Mouse (Mus musculus) retina, postnatal 7 days (tissue): ENCODE data around the gene Zfp524.
"Not testable (repeated sequence)": the region's sequence is repeated elsewhere in the genome, so short reads cannot be mapped to it uniquely, and the experiment has no call there.

ENCODE experiments used
- DNase-seq: peaks from one replicate; pipeline ENCODE4 v3.0.0-alpha.2; 2012; ENCODE audit warnings: low read depth, low spot score

The Zfp524 gene

DNA sequence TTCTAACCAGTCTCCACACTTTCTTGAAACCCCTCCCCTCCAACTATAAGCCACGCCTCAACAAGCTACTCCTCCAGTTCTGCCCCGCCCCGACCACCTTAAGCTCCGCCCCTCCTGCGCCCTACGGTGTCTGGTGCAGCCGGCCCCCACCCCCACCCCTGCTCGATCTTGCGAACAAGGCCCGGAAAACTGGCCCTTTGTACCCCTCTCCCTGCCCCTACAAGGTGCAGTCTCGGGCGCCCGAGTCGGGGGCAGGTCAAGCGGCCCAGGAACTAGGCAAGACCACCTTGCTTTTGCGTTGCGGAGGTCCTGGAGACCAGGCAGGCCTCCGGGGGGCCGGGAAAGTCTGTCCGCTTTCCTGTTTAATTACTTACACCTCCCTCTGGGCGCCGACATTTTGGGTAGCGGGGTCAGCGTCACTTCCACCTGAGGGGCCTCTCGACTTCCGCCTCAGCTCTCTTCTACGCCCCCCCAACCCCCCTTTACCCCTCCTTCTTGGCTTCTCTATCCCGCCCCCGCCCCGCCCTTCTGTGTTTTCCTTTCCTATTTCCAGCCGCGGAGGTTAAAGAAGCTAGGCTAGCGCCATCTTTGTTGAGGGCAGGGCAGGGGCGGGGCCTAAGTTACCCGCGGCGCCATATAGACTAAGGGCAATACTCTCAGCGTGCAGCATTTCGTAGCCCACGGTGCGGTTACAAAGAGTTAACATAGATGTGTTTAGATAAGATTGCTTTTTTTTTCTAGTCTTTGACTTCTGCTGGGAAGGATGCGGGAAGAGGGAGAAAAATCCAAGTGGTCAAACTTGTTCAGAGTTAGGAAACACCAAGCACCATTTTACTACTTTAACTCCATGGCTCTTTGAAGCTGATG lies at the start of gene Zfp524, which contains the start of gene Fiz1:
Zfp524 (plus strand) TSS at position 165 of the 867 bp plus-strand sequence.
Fiz1 (minus strand) TSS at position 447 of the 867 bp plus-strand sequence.
- peak; percentile 98 for DNase-seq

DNA sequence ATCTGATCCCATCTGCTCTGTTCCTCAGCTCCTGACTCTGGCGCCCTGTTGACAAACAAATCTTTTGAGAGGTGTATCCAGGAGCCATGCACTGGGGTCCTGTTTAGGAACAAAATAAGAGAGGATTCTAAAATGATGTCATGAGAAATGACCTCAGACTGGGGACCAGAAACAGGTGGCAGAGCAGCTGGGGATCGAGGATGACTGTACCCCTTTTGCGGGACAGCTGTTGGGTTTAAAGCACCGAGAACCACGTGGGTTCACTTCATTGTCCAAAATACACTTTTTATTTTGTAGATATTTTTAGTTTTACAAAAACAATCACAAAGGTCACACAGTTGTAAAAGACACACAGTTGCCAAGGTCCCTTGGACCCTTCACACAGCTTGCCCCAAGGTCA lies 49.2 kb upstream of the Zfp524 start:
- no peak for DNase-seq

DNA sequence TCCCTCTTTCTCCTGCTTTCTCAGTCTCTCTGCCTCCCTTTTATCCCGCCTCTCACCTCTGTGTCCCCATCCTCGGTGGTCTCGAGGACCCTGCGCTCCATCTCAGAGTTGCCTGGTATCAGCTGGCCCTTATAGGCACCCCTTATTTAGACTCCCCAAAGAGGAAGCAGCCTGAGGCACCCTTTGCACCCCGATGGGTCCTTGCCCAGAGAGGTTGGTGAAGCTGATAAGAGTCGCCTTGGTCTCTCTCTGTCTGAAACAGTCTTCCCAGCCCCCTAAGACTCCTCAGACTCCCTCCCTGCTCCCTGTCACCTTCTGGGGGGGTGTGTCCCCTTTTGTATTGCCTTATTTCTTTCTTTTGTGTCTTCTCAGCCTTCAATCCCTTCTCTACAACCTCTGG lies 43.1 kb upstream of the Zfp524 start, which contains the start of gene Sbk3:
Sbk3 (minus strand) TSS at position 101 of the 400 bp plus-strand sequence.
- no peak for DNase-seq

GRCm38 (mm10) chr7:4971710-4972109 lies 42.5 kb upstream of the Zfp524 start:
- DNase-seq = no peak

DNA sequence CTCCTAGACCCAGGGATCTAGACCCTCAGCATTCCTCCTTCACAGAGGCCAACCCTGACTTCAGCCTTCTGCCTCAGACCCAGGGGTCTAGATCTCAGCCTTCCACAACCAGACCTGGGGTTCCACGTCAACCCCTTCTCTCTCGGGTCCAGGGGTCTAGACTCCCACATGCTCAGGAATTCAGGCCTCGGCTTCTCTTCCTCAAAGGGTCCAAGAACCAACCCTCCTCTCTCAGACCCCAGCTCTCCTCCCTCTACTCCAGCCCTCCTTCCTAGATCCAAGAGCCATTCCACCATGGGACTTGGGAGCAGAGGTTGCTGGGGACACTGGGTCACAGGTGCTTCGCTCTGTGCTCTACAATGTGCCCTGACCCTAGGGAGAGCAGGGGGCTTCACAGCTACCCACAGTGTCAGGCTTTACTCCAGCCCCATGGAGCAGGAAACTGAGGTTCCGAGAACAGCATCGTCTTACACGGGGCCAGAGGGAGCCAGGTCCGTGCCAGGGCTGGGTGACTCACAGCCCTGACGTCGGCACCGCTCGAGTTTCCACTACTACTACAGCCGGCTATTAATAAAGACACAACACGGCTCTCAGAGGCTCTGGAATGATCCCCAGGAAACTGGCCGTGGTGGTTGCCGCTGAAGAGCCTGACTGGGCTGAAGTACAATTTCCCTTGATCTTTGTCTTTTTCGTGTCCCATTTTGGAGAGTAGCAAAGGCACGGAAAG lies 41.7 kb upstream of the Zfp524 start:
- no peak for DNase-seq

- DNase-seq = no peak
These were observed 38.8 kb upstream of the Zfp524 start for GRCm38 (mm10) chr7:4975455-4975854.

GRCm38 (mm10) chr7:4976832-4977231 lies 37.4 kb upstream of the Zfp524 start:
- no peak for DNase-seq

GRCm38 (mm10) chr7:4988250-4988649 lies 26.0 kb upstream of the Zfp524 start:
- DNase-seq = no peak

GRCm38 (mm10) chr7:4993347-4993998 lies 20.7 kb upstream of the Zfp524 start:
- no peak for DNase-seq

- no peak for DNase-seq
These were observed 20.0 kb upstream of the Zfp524 start for GRCm38 (mm10) chr7:4993999-4994788.

DNA sequence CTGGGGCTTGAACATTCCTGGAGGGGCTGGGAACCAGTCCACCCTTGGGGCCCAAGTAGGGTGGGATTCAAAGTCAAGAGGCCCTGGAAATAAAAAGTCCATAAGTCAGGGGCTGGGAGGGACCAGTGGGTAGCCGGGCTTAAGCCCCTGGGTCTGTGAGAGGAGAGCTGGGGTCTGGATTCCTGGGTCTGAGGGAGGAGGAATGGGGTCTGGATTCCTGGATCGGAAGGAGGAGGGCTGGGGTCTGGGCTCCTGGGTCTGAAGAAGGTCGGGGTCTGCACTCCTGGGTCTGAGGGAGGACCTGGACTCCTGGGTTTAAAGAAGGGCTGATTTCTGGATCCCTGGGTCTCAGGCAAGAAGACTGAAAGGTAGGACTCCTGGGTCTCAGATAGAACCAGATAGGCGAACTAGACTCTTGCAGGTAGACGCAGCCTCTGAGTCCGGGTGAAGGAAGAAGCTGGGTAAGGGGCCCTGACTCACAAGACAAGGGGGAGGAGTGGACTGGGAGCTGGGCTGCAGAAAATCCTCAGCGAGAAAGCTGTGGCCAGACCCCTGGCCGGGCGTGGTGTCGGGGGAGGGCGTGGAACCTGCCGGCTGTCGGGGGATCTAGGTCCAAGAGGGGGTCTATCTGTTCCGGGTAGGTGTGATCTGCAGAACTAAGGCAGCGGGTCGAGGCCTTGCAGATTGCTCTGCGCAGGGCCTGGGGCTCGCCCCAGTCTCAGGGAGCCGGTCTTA lies 18.8 kb upstream of the Zfp524 start:
- no peak for DNase-seq

DNA sequence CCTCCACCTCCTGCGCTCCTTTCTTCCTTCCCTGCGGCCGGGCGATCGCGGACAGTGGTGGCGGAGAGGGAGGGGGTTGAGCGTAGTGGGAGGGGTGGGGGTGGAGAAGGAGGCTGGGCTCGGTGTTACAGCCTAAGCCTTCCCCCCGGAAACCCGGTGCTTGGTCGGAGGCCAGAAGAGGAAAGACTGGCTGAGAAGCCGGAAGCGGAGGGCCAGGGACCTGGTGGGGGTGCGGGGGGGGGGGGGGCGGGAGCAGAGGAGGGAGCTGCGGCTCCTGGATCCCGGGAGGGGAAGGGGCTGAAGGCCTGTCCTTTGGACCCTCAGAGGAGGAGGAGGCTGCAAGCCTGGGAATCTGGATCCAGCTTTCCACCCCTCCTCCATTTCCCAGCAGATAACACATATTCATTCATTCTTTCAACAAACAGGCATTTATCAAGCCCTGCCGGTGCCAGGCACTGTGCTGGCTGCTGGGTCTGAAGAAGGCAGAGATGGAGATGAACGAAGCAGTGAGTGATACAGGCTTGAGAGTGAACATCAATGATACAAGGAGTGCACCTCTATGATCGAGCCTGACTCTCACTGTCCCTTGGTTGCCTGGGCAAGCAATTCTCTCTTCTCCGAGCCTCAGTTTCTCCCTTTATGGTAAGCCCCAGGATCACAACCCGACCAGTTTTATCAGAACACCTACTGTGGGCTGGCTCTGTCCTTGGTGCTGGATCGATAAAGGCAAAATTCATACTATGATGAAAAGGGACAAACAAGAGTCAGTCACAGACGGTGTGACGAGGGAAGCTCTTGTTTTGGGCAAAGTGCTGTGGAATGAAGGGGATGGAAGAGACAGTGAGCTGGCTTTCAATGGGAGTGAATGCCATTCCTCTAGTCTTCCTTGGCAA lies 18.0 kb upstream of the Zfp524 start, which contains the start of gene Zfp579:
Zfp579 (minus strand) TSS at position 156 of the 893 bp plus-strand sequence.
- DNase-seq = peak; percentile 90

DNA sequence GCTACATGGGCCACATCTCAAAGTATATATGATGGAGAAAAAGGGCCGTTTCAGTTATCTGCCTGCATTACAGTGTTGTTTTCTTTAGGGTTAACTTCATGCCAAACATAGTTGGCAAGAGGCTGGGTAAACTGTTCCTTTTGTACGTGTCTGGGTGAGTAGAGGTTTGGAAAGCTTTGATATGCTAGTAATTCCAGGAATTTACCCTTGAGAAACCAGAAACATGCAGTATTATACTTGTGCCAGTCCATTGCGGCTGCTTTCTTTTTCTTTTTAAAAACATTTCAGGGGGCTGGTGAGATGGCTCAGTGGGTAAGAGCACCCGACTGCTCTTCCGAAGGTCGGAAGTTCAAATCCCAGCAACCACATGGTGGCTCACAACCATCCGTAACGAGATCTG lies 17.3 kb upstream of the Zfp524 start:
- no peak for DNase-seq

DNA sequence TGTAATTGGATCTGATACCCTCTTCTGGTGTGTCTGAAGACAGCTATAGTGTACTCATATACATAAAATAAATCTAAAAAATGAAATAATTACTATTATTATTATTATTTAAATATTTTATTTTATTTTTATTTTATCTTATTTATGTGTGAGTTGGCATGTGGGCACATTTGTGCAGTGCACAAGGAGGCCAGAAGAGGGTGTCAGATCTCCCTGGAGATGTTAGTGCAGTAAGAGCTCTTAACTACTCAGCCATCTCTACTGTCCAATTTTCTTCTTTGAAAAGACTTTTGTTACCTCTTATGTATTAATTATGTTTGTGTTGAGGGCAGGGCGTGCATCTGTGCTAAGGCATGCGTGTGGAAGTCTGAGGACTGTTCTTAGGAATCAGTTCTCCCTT lies 14.3 kb upstream of the Zfp524 start:
- no peak for DNase-seq

DNA sequence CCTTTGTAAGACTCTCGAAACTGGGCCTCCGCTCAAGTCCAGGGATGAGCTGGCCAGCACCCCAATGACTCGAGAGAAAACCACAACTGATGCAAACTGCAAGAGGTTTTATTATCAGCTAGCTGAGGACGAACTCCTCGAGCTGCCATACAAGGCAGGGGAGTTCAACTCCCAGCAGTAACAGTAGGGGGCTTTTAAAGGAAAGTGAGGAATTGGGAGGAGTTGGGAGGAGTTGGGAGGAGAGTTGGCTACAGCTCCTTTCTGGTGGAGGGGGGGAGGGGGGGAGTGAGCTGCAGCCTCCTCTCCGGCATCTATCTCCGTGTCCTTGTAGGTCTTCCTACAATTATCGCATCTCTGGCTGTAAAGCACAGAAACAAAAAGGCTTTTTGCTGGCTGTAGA lies 11.3 kb upstream of the Zfp524 start:
- DNase-seq = not testable (repeated sequence)

DNA sequence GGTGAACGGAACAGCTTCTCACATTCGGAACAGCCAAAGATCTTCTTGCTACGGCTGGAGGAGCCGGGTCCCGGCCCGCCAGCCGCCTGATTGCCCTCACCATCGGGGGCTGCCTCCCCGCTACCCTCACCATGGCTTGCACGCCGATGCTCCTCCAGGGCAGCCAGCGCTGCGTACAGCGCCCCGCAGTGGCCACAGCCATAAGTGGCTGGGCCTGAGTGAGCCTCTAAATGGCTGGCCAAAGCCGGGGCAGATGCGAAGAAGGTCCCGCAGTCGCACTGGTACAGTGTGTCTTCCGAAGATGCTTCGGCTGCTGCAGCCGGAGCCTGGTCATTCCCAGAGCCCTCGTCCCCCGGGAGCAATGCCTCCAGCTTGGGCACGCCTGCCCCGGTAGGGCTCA lies 6.0 kb upstream of the Zfp524 start:
- no peak for DNase-seq

DNA sequence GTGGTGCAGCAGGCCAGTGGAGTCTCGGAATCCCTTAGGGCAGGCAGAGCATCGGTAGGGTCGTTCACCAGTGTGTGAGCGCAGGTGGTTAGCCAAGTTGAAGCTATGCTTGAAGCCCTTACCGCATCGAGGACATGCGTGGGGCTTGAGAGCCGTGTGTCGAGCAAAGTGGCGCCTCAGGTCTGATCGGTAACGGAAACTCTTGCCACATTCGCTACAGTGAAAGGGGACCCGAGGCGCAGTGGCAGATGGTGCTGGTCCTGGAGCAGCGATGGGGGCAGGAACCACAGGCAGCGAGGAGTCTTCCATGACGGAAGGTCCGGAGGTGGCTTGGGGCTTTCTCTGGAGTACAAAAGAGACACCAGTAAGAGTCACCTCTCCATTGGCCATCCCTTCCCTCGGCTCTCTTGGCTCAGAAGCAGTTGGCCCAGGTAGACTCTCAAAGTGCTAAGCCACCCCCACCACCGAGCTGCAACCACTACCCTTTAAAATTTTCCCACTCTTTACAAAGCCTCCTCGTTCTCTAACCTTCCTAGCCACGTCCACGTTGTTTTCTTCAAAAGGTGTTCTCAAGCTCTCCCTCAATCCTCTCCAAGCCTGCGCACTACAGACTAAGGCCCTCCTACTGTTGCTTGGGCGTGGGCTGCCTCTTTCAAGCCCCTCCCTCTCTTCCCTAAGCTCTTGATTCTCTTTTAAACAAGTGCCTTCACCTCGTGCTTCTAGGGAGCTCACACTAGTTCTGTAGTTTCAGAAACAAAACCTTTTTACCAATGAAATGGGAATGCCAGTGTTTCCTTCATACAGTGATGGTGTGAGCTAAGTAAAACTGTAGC lies 1.3 kb upstream of the Zfp524 start:
- no peak for DNase-seq

- peak; percentile 91 for DNase-seq
These were observed 1.1 kb downstream of the Zfp524 start, which contains the start of gene Gm44973 for GRCm38 (mm10) chr7:5015118-5016001. Gene Gm44973, plus strand, starts transcription at chr7:5015496.
